Mouse (Mus musculus): ENCODE data around the gene Khnyn. TPM values are rescaled to one million over a fixed set of nuclear protein-coding genes. Genes with fewer than 3 reads are reported as not detected.

Gene Khnyn
- polyA plus RNA-seq, 1 experiment from 2014 or later = 6.6 TPM

DNA sequence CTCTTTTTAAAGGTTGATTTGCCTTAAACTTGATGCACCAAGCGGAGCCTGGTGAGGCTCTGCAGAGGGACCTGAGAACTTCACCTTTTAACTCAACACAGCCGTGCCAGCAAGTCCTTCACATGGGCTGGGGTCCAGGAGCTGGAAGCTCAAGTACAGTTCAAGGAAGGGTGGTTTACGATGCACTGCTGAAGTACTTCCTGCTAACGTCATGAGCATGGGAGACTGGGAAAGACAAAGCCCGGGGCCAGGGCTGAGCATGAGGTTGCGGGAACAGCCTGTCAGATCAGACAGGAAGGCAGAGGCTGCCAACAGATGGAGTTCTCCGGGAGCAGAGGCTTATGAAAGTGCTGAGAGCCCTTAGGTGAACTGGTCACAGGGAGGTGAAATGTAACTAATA lies 48.8 kb downstream of the Khnyn start:
- no peak overlapping the region for H3K9ac ChIP-seq
- no peaks in the 10 kb centered on the region for H3K4me1 ChIP-seq (replicated peaks; ENCODE audit: control insufficient read depth, insufficient read depth, low read length)
- no peak for ATAC-seq (ENCODE audit: low FRiP score)
- no peaks in the 10 kb centered on the region for H3K9me3 ChIP-seq (ENCODE audit: control insufficient read depth, low read length)
- H3K27ac ChIP-seq = no peak overlapping the region
- WGBS = 63% methylated on average over 7 of the region's 7 CpGs
- no peaks in the 10 kb centered on the region for H3K36me3 ChIP-seq (replicated peaks; ENCODE audit: control insufficient read depth, insufficient read depth)
- no peak overlapping the region for H3K4me3 ChIP-seq (replicated peaks; ENCODE audit: low read length)
- H3K27me3 ChIP-seq (ENCODE audit: control insufficient read depth, insufficient read depth, low read length) = no peaks in the 10 kb centered on the region
- no peak for DNase-seq (ENCODE audit: low spot score)
- H3K4me2 ChIP-seq (replicated peaks) = no peak overlapping the region

DNA sequence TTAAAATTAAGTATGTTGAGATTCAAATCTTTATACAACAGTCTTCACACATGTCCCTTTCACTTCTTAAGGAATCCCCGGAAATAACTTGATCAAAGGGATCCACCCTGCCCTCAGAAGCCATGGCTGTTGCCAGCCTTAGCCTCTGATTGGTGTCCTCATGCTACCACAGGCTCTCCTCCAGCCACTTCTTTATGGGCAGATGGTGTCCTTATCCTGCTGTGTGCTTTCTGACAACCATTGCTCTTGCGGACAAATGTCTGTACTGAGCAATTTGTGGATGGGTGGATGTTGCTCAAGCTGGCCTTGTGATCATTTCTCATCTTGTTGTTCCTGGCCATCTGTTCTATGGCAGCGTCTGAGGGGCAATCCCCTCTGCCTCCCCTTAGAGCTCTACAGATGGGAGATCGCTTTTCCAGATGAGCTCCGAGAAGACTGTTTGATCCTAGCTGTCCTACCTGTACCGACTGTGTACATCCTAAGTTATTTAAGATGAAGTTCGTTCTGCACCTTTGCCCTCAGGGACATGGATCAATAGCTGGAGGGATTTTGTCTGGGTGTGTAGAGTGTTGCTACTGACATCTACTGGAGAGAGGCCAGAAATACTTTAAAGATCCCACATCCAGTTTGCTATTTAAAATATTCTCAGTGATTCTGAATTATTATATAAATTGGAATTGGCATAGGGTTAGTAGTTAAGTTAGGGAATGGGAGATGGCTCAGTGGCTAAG lies 55.5 kb downstream of the Khnyn start:
- no peak for ATAC-seq (ENCODE audit: low FRiP score)
- Histone ChIP-seq H3K4me3 (replicated peaks; ENCODE audit: low read length) (no peak overlapping the region), H3K36me3 (replicated peaks; ENCODE audit: control insufficient read depth, insufficient read depth) (no peaks in the 10 kb centered on the region), H3K27me3 (ENCODE audit: control insufficient read depth, insufficient read depth, low read length) (no peaks in the 10 kb centered on the region), H3K9me3 (ENCODE audit: control insufficient read depth, low read length) (no peaks in the 10 kb centered on the region), H3K4me1 (replicated peaks; ENCODE audit: control insufficient read depth, insufficient read depth, low read length) (no peaks in the 10 kb centered on the region), H3K27ac (no peak overlapping the region), H3K4me2 (replicated peaks) (no peak overlapping the region), H3K9ac (no peak overlapping the region)
- 58% methylated on average over 7 of the region's 7 CpGs for WGBS
- DNase-seq (ENCODE audit: low spot score) = no peak

DNA sequence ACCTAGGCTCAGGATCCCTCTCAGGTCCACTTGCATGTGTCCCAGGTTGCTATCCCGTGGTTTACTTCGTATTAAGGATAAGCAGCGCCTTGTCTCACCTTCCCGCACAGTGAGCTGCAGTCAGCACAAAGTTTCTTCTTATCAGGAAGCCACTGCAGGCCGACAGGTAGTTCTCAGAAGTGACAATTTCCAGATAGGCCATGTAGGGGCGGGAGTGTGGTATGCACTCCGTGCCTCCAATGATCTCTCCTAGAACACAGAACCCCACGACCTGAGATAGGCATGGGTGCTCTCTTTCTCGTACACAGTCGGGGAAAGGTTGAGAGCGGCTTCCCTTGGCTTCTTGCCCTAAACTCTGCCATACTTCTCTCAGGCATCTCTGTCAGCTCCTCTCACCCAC lies 58.9 kb downstream of the Khnyn start:
- Histone ChIP-seq H3K4me3 (replicated peaks; ENCODE audit: low read length) (no peak overlapping the region), H3K27me3 (ENCODE audit: control insufficient read depth, insufficient read depth, low read length) (no peaks in the 10 kb centered on the region), H3K36me3 (replicated peaks; ENCODE audit: control insufficient read depth, insufficient read depth) (no peaks in the 10 kb centered on the region), H3K9me3 (ENCODE audit: control insufficient read depth, low read length) (no peaks in the 10 kb centered on the region), H3K4me2 (replicated peaks) (no peak overlapping the region), H3K9ac (no peak overlapping the region), H3K27ac (no peak overlapping the region), H3K4me1 (replicated peaks; ENCODE audit: control insufficient read depth, insufficient read depth, low read length) (no peaks in the 10 kb centered on the region)
- DNase-seq (ENCODE audit: low spot score) = no peak
- ATAC-seq (ENCODE audit: low FRiP score) = no peak
- 86% methylated on average over 11 of the region's 11 CpGs for WGBS

DNA sequence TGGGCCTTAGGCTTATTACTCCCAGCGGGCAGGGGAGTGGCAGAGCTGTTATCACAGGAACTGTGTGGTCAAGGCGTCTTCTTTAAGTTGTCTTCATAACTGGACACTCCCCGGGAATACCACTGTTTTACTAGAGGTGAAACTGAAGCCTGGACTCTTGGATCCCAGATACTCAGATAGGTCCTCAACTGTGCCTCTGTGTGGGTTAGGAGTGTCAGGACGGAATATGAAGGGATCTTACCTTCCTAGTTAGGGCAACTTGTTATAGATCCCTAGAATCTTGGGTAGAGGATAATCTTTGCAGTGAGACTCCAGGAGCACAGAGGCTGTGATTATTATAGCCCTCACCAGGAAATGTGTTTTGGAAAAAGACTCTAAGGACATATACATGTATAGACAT lies 59.8 kb downstream of the Khnyn start, which contains the start of gene Cma1:
Cma1 (minus strand) TSS at position 101 of the 400 bp plus-strand sequence.
- Histone ChIP-seq H3K9me3 (ENCODE audit: control insufficient read depth, low read length) (no peaks in the 10 kb centered on the region), H3K4me3 (replicated peaks; ENCODE audit: low read length) (no peak within 1 kb of the TSS), H3K27me3 (ENCODE audit: control insufficient read depth, insufficient read depth, low read length) (no peaks in the 10 kb centered on the region), H3K4me1 (replicated peaks; ENCODE audit: control insufficient read depth, insufficient read depth, low read length) (no peaks in the 10 kb centered on the region), H3K36me3 (replicated peaks; ENCODE audit: control insufficient read depth, insufficient read depth) (no peaks in the 10 kb centered on the region), H3K9ac (no peak within 1 kb of the TSS), H3K27ac (no peak within 1 kb of the TSS), H3K4me2 (replicated peaks) (no peak within 1 kb of the TSS)
- no peak for DNase-seq (ENCODE audit: low spot score)
- ATAC-seq (ENCODE audit: low FRiP score) = no peak
- 89% methylated on average over 4 of the region's 4 CpGs for WGBS

DNA sequence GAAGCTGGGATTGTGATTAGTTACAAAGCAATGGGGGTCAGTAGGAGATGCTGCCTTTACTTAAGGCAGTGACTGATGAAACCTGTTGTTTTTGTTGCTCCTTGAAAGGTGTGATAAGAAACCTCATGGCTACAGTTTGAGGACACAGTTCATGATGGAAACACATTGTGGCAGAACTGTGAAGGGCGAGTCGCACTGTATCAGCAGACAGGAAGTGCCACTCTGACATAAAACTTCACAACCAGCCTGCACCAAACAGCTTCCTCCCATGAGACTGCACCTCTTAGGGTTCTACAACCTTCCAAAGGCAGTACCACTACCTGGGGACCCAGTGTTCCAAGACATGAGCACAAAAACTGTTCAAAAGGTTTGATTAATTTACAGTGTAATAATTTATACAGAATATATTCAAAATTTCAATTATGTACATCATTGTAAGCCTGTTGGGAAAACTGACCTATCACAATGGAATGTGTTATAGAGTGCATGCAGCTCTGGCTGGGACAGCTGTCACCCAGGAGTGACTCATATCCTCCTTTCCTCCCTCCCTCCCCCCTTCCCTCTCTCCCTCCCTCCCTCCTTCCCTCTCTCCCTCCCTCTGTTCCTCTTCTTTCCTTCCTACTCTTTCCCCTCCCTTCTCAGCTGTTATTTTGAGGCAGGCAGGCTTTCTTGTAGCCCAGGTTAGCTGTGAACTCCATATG lies 61.7 kb downstream of the Khnyn start:
- no peaks in the 10 kb centered on the region for H3K4me1 ChIP-seq (replicated peaks; ENCODE audit: control insufficient read depth, insufficient read depth, low read length)

More for the DNA sequence above, 61.7 kb downstream of the Khnyn start:
- Histone ChIP-seq H3K27me3 (ENCODE audit: control insufficient read depth, insufficient read depth, low read length) (no peaks in the 10 kb centered on the region), H3K9ac (no peak overlapping the region), H3K4me2 (replicated peaks) (no peak overlapping the region), H3K27ac (no peak overlapping the region), H3K4me3 (replicated peaks; ENCODE audit: low read length) (no peak overlapping the region), H3K9me3 (ENCODE audit: control insufficient read depth, low read length) (no peaks in the 10 kb centered on the region), H3K36me3 (replicated peaks; ENCODE audit: control insufficient read depth, insufficient read depth) (no peaks in the 10 kb centered on the region)
- WGBS = 91% methylated on average over 2 of the region's 2 CpGs
- no peak for DNase-seq (ENCODE audit: low spot score)
- ATAC-seq (ENCODE audit: low FRiP score) = no peak

Other genes starting within 250 kb of the Khnyn start
- gene Ipo4, start 249.0 kb upstream of the Khnyn start, polyA plus RNA-seq (2014; fragmentation: Nextera tagmentation; extraction: Ambion mirVana) = 110 and 114 TPM in 2 replicates
- gene Gm49378, start 247.1 kb upstream of the Khnyn start, polyA plus RNA-seq (2014; fragmentation: Nextera tagmentation; extraction: Ambion mirVana) = 1.5 and 2.8 TPM in 2 replicates
- gene Tm9sf1, start 241.1 kb upstream of the Khnyn start, polyA plus RNA-seq (2014; fragmentation: Nextera tagmentation; extraction: Ambion mirVana) = 58.9 and 68.0 TPM in 2 replicates
- gene Tssk4, start 234.8 kb upstream of the Khnyn start, polyA plus RNA-seq (2014; fragmentation: Nextera tagmentation; extraction: Ambion mirVana) = 0.31 and 0.33 TPM in 2 replicates
- 70.4 and 71.0 TPM in 2 replicates for gene Mdp1, start 224.4 kb upstream of the Khnyn start, polyA plus RNA-seq (2014; fragmentation: Nextera tagmentation; extraction: Ambion mirVana)
- gene Gmpr2, start 213.0 kb upstream of the Khnyn start, polyA plus RNA-seq (2014; fragmentation: Nextera tagmentation; extraction: Ambion mirVana) = 35.8 and 40.8 TPM in 2 replicates
- gene Nedd8, start 212.8 kb upstream of the Khnyn start, polyA plus RNA-seq (2014; fragmentation: Nextera tagmentation; extraction: Ambion mirVana) = 544 and 612 TPM in 2 replicates
- gene Tinf2, start 203.1 kb upstream of the Khnyn start, polyA plus RNA-seq (2014; fragmentation: Nextera tagmentation; extraction: Ambion mirVana) = 24.3 and 25.1 TPM in 2 replicates
- gene Tgm1, start 171.0 kb upstream of the Khnyn start, polyA plus RNA-seq (2014; fragmentation: Nextera tagmentation; extraction: Ambion mirVana) = 0.14 and 0.25 TPM in 2 replicates
- 46.2 and 48.8 TPM in 2 replicates for gene Rabggta, start 162.7 kb upstream of the Khnyn start, polyA plus RNA-seq (2014; fragmentation: Nextera tagmentation; extraction: Ambion mirVana)
- 70.8 and 72.3 TPM in 2 replicates for gene Dhrs1, start 139.3 kb upstream of the Khnyn start, polyA plus RNA-seq (2014; fragmentation: Nextera tagmentation; extraction: Ambion mirVana)
- gene Nop9, start 139.3 kb upstream of the Khnyn start, polyA plus RNA-seq (2014; fragmentation: Nextera tagmentation; extraction: Ambion mirVana) = 31.4 and 33.0 TPM in 2 replicates
- gene Cideb, start 126.5 kb upstream of the Khnyn start, polyA plus RNA-seq (2014; fragmentation: Nextera tagmentation; extraction: Ambion mirVana) = not detected in 2 replicates
- gene Ltb4r2, start 123.5 kb upstream of the Khnyn start, polyA plus RNA-seq (2014; fragmentation: Nextera tagmentation; extraction: Ambion mirVana) = 0.36 and 0.70 TPM in 2 replicates
- 0.20 TPM in 1 of 2 replicates, not detected in the other for gene Ltb4r1, start 119.0 kb upstream of the Khnyn start, polyA plus RNA-seq (2014; fragmentation: Nextera tagmentation; extraction: Ambion mirVana)
- gene Adcy4, start 100.9 kb upstream of the Khnyn start, polyA plus RNA-seq (2014; fragmentation: Nextera tagmentation; extraction: Ambion mirVana) = 5.0 and 5.8 TPM in 2 replicates
- gene Ripk3, start 96.1 kb upstream of the Khnyn start, polyA plus RNA-seq (2014; fragmentation: Nextera tagmentation; extraction: Ambion mirVana) = 1.8 and 2.9 TPM in 2 replicates
- 9.4 and 10.1 TPM in 2 replicates for gene Nfatc4, start 61.8 kb upstream of the Khnyn start, polyA plus RNA-seq (2014; fragmentation: Nextera tagmentation; extraction: Ambion mirVana)
- gene Nynrin, start 30.9 kb upstream of the Khnyn start, polyA plus RNA-seq (2014; fragmentation: Nextera tagmentation; extraction: Ambion mirVana) = 10.8 and 11.7 TPM in 2 replicates
- gene Cbln3, start 555 bp upstream of the Khnyn start, polyA plus RNA-seq (2014; fragmentation: Nextera tagmentation; extraction: Ambion mirVana) = 0.51 and 0.56 TPM in 2 replicates
- gene Sdr39u1, start 15.3 kb downstream of the Khnyn start, polyA plus RNA-seq (2014; fragmentation: Nextera tagmentation; extraction: Ambion mirVana) = 131 and 138 TPM in 2 replicates
- 0.60 TPM in 1 of 2 replicates, not detected in the other for gene Cma1, start 59.7 kb downstream of the Khnyn start, polyA plus RNA-seq (2014; fragmentation: Nextera tagmentation; extraction: Ambion mirVana)
- not detected in 2 replicates for gene Cma2, start 66.0 kb downstream of the Khnyn start, polyA plus RNA-seq (2014; fragmentation: Nextera tagmentation; extraction: Ambion mirVana)
- not detected in 2 replicates for gene Mcpt1, start 133.0 kb downstream of the Khnyn start, polyA plus RNA-seq (2014; fragmentation: Nextera tagmentation; extraction: Ambion mirVana)
- not detected in 2 replicates for gene Mcpt9, start 145.5 kb downstream of the Khnyn start, polyA plus RNA-seq (2014; fragmentation: Nextera tagmentation; extraction: Ambion mirVana)
- not detected in 2 replicates for gene Mcpt2, start 157.1 kb downstream of the Khnyn start, polyA plus RNA-seq (2014; fragmentation: Nextera tagmentation; extraction: Ambion mirVana)
- gene Mcpt4, start 177.4 kb downstream of the Khnyn start, polyA plus RNA-seq (2014; fragmentation: Nextera tagmentation; extraction: Ambion mirVana) = not detected in 2 replicates
- not detected in 2 replicates for gene Mcpt8, start 200.3 kb downstream of the Khnyn start, polyA plus RNA-seq (2014; fragmentation: Nextera tagmentation; extraction: Ambion mirVana)
- gene Ctsg, start 217.6 kb downstream of the Khnyn start, polyA plus RNA-seq (2014; fragmentation: Nextera tagmentation; extraction: Ambion mirVana) = not detected in 2 replicates
- not detected in 2 replicates for gene Gzme, start 235.7 kb downstream of the Khnyn start, polyA plus RNA-seq (2014; fragmentation: Nextera tagmentation; extraction: Ambion mirVana)
- not detected in 2 replicates for gene Gzmd, start 247.7 kb downstream of the Khnyn start, polyA plus RNA-seq (2014; fragmentation: Nextera tagmentation; extraction: Ambion mirVana)